Mouse (Mus musculus): ENCODE data around the gene Adam10.

The Adam10 gene

DNA sequence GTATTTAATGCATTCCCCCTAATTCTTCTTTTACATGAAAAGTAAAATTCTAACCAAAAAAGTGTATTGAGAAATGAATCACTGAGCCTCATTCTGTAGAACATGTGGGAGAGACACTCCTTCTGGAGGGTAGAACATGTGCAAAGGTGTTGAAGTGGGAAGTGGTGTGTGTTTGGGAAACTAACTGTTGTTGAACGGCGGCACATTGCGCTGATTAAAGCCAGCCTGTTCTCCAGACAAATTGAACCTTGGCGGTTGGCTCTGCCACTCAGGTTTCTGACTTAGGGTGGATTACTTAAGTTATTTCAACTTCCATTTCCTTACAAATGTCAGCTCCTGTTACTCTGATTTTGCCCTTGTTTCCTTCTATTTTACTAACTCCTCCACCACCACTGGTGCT is 5.1 kb upstream of the Adam10 start:
- DNase-seq, result no peak

DNA sequence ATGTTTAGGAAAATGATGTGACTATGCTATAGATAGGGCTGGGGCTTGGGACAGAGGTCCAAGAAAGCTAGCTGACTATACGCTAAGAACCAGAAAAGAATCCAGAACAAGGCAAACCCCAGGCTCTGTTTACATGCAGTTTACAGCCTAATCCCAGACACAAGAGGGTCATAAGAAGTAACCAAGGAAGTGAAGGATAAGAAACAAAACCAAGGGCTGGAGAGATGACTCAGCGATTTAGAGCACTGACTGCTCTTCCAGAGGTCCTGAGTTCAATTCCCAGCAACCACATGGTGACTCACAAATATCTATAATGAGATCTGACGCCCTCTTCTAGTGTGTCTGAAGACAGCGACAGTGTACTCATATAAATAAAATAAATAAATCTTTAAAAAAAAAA is 3.7 kb upstream of the Adam10 start:
- no peak for DNase-seq

DNA sequence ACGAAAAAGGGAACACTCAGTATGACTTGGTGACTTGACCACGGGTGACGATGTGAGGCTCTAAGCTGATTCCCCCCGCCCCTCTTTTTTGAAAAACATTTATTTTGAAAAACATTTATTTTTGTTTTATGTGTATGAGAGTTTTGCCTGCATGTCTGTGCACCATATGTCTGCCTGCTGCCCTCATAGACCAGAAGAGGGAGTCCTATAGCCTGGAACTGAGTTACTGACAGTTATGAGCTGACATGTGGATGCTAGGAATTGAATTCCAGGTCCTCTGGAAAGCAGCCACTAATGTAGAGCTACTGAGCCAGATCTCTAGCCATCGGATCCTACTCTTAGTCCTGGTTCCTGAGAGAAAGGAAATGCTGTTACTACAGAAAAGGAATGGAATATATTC is 2.8 kb upstream of the Adam10 start:
- no peak for DNase-seq

DNA sequence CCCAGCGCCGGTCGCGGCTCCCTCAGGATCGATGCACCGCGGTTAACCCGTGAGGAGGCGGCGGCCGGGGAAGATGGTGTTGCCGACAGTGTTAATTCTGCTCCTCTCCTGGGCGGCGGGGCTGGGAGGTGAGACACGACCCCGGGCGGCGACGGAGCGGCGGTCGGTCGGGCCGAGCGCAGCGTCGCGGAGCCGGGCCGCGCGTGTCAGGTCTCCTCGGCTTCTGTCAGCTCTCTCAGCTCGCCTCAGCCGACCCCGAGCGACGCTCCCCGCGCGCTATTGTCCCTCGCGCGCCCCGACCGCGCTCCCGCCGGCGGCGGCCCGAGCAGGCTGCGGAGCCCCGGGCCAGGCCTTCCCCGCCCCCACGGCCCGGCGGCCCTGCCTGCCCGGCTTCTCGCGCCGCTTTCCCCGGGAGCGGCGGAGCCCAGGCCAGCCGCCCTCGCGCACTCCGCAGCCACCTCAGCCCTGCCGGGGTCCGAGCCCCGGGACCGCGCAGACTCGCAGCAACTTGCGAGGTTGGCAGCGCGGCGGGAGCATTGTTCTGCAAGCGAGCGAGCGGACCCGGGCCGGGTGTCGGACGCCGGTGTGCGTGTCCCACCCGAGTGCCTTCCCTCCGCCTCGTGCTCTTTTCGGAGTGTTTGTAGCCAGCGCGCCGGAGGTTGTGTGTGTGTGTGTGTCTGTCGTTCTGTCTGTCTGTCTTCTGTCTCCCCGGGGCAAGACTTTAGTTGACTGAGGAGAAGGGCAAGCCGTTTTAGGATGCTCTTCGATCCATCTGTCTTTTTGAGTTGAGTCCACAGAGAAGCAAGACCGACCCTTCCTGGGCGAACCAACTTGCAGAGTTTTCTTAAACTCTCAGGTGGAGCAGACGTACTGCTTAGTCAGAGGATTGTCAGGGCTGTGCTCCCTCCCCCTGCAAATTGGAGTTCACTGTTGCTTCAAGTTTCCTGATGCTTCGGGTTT is 615 bp downstream of the Adam10 start:
- peak; percentile 63 to 67 for DNase-seq

DNA sequence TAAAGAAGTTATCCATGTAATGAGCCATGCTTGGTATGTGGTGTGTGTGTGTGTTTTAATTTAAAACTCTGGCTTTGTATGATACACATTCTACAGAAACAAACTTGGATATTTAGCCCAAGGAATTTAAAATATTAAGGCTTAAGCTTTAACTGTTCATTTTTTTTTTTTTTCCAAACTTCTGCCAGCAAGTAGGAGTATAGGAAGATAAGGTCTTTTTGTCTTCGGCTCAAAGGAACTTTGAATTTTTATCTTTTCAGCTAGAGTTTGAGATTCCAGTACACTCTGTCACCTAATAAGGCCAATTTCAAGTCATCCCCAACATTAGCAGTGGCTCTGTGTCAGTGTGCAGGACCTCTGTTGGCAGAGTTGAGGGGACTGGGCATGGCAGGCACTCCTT is 3.4 kb downstream of the Adam10 start:
- no peak for DNase-seq

DNA sequence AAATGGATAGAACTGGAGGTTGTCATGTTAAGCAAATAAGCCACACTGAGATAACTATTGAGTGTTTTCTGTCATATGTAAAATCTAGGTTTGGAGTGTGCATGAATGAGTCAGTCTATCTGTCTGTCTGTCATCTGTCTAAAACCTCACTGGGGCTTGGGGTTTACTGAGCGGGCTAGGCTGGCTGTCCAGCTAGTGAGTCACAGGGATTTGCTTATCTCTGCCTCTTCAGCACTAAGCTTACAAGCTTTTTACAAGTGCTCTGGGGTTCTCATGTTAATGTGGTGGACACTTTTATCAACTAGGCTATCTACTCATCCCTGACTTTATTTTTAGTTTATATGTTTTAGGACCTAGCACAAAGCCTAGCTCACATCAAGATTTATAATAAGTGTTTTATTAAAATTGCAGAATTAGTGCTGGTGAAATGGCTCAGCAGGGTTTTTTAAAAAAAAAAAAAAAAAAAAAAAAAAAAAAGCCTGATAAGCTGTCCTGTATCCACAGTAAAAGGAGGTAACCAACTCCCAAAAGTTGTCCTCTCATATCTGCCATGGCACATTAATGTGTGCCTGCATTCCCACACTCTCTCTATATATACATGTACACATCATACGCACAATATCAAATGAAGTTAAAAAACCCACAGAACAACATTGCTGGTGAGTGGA is 9.6 kb downstream of the Adam10 start:
- no peak for DNase-seq

DNA sequence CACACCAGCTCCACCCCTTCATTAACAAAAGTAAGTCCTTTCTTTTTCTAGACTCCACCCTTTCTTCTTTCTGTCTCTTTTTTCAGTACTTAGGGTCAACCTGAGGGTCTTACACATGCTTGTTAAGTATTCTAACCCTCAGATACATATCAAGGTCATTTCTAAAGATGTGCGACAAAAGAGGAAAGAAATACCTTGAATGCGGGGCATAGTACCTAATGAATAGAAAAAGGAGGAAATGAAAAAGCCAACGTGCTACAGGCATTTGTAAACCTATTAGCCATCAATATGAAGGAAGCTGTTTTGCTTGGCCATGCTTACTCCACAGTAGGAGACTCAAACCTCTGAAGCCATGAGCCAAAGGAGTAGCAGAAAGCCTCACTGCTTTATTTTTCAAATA is 11.1 kb downstream of the Adam10 start:
- no peak for DNase-seq

DNA sequence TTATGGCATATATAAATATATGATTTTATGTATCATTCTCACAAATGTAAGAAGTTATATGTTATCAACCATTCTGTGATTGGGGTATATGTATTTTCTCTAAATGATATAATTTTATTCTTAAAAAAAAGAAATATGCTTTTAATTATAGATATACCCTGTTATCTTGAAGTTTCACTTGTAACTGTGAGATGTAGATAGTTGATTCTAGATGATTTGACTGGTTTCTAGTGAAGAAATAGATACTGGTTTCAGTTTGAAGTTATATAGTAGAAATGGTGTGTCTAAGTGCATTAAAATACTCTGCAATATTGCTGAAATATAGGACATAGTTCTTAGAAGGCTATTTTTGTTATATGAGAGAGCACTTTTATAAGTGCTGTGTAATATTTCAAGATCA is 11.8 kb downstream of the Adam10 start:
- no peak for DNase-seq

DNA sequence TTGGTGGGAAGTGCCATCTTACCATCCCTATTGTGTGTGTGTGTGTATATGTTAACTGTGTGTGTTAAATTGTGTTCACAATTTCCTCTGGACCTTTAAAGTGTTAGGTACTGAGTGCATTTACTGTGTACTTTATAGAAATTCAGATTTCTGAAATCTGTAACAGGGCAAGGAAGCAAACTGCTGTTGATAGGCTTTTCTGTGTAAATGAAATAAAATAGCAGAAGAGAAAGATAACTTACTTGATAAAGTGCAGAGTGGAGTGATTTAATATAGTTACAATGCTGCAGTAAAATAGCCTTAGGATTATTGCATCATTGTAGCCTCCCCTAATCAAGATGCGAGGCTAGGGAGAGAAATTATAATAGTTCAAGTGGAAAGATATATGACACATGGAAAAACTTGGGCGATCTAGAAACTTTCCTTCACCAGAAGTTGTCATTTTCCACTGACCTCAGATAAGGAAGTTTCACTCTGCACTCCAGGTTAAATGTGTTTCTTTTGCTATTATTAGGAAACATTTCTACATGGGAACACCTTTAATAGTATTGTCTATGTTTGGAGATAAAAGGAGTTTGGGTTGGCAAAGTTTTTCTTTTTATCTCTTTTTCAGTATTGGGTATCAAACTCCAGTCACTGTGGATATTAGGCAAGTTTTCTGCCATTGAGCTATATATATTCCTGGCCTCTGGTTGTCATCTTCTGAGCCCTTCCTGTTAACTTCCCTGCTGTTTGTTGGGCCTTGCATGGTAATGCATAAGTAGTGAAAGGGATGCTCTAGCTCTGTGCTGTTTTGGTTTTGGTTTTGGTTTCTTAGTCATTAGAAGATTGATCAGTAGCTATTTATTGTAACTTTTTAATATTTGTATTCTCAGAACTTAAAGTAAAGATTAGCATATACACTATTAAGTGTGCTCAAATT is 13.2 kb downstream of the Adam10 start:
- DNase-seq, result no peak

DNA sequence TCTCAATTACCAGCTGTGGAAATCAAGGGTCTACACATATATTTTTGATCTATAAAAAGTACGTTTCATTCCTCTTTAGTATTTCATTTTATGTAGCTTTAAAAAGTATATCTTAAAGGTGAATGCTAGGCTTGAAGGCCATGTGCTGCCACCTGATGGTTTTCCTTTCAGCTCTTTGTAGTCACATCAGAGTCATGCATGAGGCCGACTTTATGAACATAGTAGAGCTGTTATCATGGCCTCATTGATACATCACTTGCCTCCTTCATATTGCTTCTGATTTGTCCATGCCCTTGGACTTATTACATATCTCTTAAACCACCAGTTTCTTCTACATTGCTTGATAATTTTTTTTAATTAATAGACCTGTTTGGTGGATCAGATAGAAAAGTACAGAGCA is 16.9 kb downstream of the Adam10 start:
- no peak for DNase-seq

DNA sequence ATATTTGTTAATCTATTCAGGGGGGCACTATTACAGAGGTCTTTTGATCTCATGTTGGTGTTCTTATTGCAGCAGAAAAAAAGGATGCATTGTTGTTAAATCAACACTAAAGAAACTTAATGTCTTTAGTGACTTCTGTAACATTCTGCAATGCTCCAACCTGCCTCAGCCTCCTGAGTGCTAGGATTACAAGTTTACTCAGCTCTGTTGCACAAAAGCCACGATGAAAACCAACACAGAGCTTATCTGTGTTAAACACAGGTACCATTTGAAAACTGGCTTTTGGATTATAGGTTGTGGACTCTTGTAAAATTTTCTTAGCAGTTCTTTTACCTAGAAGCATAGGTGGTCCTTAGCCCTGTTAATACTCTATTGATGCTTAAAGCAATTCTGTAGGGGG is 19.3 kb downstream of the Adam10 start:
- no peak for DNase-seq

DNA sequence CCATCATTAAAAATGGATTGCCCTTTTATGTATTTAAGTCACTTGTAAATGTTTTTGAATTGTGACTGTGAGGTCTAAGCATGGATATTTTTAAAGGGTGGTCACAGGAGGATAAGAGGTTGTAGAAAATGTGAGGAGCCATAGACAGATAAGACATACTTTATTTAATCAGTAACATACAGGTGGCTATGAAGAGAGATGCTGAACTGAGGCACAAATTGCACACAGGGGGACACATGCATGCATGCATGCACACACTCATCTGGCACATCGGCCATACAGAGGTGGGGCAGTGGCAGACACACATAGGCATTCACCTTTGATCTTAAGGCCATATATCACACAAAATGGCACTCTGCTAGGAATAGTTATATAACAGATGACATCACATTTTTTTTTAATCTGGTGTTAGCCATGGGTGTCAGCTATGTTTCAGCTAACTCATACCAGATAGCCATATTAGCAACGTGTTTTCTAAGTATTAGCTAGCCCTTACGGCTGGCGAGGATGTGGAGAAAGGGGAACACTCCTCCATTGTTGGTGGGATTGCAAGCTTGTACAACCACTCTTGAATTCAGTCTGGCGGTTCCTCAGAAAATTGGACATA is 24.9 kb downstream of the Adam10 start:
- no peak for DNase-seq

DNA sequence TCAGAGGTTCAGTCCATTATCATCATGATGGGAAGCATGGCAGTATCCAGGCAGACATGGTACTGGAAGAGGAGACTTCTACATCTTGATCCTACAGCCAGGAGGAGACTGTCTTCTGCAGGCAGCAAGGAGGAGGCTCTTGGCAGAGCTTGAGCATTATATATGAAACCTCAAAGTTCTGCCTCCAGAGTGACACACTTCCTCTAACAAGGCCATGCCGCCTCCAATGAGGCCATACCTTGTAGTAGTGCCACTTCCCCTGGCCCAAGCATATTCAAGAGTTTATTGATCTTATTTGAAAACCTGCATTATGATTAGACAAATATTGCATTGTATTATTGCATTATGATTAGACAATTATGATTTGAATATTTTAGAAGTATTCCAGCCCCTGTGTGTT is 27.6 kb downstream of the Adam10 start:
- DNase-seq, result no peak

DNA sequence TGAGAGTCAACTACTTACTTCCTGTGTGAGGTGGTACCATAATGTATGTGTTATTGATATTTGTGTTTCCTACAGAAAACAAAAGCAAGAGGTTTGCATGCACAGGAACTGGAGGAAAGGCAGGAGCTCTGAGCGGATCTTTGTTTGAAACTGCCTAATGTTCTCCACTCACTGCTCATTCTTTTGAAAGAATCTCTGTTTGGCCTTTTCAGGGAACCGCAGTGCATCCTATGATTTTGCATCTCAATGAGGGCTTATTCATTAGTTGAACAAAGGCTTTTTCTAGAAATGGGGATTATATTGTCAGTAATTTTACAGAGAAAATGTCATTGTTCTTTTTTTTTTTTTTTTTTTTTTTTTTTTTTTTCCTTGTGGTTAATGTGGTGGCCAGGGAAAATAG is 50.7 kb downstream of the Adam10 start:
- no peak for DNase-seq

DNA sequence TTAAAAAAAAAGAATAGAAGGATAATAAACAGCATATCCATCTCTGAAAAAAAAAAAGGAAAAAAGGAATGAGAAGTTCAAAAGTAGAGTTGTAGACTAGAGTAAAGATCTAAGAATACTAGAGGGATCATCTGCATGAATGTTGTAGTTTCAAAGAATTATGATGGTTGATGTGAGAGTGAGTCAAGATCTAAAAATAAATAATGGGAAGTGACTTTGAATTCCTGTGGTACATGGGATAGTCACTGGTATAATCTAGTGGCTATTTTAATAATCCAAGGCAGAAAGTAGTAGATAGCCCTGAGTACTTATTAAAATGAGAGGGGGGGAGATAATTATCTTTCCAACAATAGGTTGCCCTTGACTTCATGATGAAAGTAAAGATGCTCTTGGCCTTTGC is 52.3 kb downstream of the Adam10 start:
- no peak for DNase-seq

DNA sequence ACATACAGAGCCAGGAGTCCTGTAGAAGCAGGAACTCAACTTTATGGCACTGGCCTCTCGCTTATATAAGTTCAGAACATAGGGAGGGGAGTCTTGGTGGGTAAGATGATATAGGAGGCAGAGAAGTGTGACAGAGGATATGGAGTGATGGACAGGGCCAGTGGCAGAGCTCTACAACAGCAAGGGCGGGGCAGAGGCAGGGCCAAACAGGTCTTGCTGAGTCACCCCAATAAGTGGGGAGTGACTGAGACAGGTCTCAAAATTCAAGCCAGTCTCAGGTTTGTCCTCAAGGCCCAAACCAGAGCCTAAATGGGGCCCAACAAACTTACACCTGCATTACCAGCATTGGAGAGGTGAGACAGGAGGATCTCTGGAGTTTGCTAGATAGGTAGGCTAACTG is 54.4 kb downstream of the Adam10 start:
- DNase-seq, result no peak

DNA sequence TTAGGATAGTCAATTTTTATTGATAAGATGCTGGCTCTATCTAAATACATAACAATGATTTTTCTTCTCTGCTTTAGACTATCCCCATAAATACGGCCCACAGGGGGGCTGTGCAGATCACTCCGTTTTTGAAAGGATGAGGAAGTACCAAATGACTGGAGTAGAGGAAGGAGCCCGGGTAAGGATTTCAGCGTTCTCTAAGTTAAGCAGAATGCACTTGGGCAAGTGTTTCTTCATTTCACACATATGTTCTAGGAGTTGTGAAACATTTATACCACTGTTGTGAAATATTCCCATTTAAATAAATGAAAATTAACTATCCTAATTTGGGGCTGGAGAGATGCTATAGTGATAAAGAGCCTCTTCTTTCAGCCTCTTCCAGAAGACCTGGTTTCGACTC is 61.2 kb downstream of the Adam10 start:
- no peak for DNase-seq

DNA sequence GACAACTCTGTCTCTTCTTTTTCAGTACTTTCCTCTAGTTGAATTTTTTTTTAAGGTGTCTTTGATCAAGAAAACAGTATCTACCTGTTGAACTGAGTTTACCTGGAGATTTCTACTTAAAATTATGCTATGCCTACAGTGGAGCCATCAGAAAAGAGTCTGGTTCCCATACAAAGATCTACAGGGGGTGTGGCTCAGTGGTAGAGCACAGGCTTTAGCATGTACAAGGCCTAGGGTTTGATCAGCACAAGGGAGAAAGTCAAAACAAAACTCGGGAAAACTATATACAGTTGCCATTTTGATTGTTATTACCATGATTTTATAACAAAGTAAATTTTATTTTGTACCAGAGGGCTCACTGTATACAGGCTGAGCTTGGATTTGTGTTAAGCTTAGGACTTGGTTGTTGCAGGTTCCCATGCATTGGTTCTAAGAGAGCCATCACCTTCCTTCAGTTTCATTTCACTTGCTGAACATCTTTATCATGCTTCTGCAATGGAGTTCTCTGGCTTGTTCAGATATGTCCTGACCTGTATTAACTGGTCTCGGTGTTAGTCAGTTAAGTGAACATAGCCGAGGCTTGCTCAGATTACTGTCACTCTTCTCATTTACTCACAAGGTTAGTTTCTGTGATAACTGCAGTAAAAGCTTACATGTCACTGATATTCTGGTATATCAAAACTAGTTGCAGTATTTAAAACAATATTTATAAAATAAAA is 72.9 kb downstream of the Adam10 start:
- DNase-seq, result no peak

DNA sequence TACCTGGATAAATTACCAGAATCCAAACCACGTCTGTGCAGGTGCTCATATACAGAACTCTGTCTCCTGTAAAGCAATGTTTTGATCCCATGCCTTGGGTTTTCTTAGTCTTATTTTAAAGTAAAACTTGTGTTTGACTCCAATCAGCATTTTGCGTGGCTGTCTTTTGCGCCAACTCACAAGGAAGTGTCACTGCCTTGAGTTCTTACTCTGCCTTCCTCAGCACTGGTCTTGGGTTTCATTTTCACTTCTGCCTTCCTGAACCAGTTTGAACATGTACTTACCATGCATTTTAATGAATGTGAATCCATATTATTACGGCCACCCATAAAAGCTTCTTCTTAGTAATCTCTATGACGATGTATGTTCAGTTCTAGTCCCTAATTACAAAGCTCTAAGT is 82.2 kb downstream of the Adam10 start:
- DNase-seq, result no peak

DNA sequence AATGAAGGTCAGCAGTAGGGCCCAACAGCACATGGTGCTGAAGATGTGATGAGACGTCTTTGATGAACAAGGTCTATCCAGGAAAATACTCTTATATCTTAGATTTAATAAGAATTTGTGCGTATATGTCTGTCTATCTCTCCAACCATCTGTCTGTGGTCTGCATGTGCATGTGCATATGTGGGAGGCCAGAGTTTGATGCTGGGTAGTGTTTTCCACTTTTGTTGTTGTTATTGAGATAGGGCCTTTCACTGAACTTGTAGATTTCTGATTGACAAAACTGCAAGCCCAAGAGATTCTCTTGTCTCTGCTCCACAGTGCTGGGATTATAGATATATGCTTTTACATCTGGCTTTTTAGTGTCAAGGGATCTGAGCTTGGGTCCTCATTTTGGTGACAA is 96.7 kb downstream of the Adam10 start:
- no peak for DNase-seq

DNA sequence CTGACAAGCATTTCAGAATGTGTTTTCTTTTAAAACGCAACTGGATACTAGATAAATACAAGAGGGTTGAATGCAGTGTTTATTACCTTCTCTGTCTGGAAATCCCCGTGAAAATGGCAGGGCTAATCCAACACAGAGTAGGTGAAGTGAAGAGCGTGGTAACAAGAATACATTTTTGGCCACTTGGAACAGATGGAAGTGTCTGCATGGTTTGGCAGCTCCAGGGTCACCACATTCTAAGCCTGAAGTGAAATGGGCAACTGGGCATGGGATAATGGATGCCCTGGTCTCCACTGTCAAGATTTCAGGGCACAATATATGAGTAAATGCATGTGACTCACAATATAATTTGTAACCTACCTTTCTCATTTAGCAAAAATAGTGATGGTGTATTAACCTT is 103.4 kb downstream of the Adam10 start:
- DNase-seq, result no peak

DNA sequence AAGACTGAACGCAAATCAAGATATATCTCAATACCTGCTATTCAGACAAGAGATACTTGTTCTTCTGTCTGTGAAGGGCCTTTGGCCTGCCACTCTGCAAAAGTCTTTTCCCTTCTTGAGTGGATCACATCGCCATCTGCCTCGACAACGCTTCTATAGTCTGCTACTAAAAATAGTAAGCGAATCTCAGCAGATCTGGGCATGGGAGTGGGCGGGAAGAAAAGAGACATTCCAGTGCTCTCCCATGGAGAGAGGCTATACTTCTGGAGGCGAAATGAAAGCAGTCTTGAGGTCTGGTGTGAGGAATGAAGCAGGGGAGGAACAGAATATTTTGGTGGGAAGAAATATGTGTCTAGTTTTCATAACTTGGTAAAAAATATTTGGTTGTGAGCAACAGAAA is 109.9 kb downstream of the Adam10 start:
- DNase-seq, result no peak
